Mouse (Mus musculus) hindbrain, embryonic 11.5 days (tissue): ENCODE measurements around the gene Ssr4. TPM values are rescaled to one million over a fixed set of nuclear protein-coding genes. Genes with fewer than 3 reads are reported as not detected.

Experiments
- ATAC-seq: fragments of 200-750 bp; cut with Nextera tagmentation; 2 replicates; pipeline ENCODE4 v1.8.0; 2017; ENCODE audit warnings: mild to moderate bottlenecking, moderate TSS enrichment, moderate library complexity; ENCODE audit not compliant: low FRiP score
- DNase-seq: peaks from one replicate; pipeline ENCODE4 v3.0.0-alpha.2; 2015; ENCODE audit warnings: low spot score
- H3K27ac ChIP-seq: fragments of 300-500 bp; sonication (generic); 2 replicates; pipeline ENCODE4 v1.5.1; 2014; ENCODE audit warnings: mild to moderate bottlenecking, low read depth, low read length
- H3K27me3 ChIP-seq: fragments of 300-500 bp; sonication (generic); 2 replicates; pipeline ENCODE4 v1.6.1; 2014; ENCODE audit warnings: mild to moderate bottlenecking, low read length, moderate library complexity, mixed read lengths; ENCODE audit not compliant: control insufficient read depth, insufficient read depth
- H3K36me3 ChIP-seq: fragments of 300-500 bp; sonication (generic); 2 replicates; pipeline ENCODE4 v1.6.1; 2014; ENCODE audit warnings: mild to moderate bottlenecking, low read length, moderate library complexity, mixed read lengths; ENCODE audit not compliant: control insufficient read depth, insufficient read depth
- H3K4me1 ChIP-seq: fragments of 300-500 bp; sonication (generic); replicated peaks from 2 replicates; pipeline ENCODE4 v1.6.1; 2014; ENCODE audit warnings: low read length, mixed read lengths; ENCODE audit not compliant: control insufficient read depth, insufficient read depth
- H3K4me2 ChIP-seq: fragments of 300-500 bp; sonication (generic); replicated peaks from 2 replicates; pipeline ENCODE4 v1.6.1; 2014; ENCODE audit warnings: mild to moderate bottlenecking, low read depth, low read length
- H3K4me3 ChIP-seq: fragments of 300-500 bp; sonication (generic); 2 replicates; pipeline ENCODE4 v1.5.1; 2014; ENCODE audit warnings: low read depth, low read length
- H3K9ac ChIP-seq: fragments of 300-500 bp; sonication (generic); 2 replicates; pipeline ENCODE4 v1.6.1; 2014; ENCODE audit warnings: low read depth, low read length
- H3K9me3 ChIP-seq: fragments of 300-500 bp; sonication (generic); 2 replicates; pipeline ENCODE4 v1.6.1; 2016; ENCODE audit warnings: low read length; ENCODE audit not compliant: control insufficient read depth
- WGBS: fragments of 180-500 bp; shearing (Covaris S2); extraction: QIAGEN DNeasy Blood & Tissue Kit; methylation state at CpG from one replicate; pipeline ENCODE4 v1.1.7; 2014; 5-methylcytosine and 5-hydroxymethylcytosine counted together
- polyA plus RNA-seq: library from polyadenylated mRNA; unstranded; fragments of >200 nt; fragmentation: Nextera tagmentation; extraction: Ambion mirVana; gene quantifications from 2 replicates; pipeline ENCODE4 v1.2.1, GENCODE M21; 2014

Gene Ssr4
- polyA plus RNA-seq, 1 experiment from 2014 or later = 140 TPM

DNA sequence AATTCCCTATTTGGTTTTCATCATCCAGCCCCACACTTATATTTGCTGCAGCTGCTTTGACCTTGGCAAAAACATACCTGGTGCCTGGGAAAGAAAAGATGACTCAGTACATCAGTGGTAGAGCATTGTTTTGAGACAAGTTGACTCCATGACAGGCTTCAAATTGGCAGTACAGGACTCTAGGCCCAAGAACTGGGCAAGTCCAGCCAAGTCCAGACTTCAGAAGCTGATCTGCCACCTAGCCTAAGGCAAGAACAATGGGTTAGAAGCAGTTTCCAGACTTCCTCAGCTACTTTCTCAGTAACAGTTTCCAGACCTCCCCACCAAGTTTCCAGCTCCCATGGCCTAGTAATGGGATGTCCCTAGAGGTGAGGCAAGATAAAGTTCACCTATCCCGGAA is 48.9 kb downstream of the Ssr4 start:
- H3K9me3 ChIP-seq = no peaks in the 10 kb centered on the region
- H3K27ac ChIP-seq = no peak overlapping the region
- H3K4me3 ChIP-seq = no peak overlapping the region
- ATAC-seq (no peak), DNase-seq (no peak)
- H3K4me2 ChIP-seq = no peak overlapping the region
- no peak overlapping the region for H3K9ac ChIP-seq
- H3K36me3 ChIP-seq = no peaks in the 10 kb centered on the region
- 92% methylated on average over 1 of the region's 1 CpGs for WGBS
- H3K4me1 ChIP-seq = no peaks in the 10 kb centered on the region
- H3K27me3 ChIP-seq = no peaks in the 10 kb centered on the region

DNA sequence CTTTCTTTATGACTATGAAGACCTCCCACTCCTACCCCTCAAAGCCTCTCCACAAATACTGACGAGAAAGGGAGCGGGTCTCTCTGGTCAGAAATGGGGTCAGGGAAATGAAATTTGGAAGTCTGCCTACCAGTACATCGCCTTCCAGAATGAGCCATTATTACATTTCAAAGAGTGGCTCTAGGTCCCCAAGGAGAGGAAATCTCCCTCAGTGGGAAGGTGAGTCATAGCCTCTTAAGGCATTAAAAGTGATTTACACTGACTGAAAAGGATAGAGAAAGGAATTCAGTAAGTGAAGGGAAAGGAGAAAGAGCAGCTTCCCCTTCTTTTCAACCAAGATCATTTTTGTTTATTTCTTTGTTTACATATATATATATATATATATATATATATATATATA is 49.9 kb downstream of the Ssr4 start:
- Histone ChIP-seq H3K36me3 (no peaks in the 10 kb centered on the region), H3K4me3 (no peak overlapping the region), H3K4me2 (no peak overlapping the region), H3K9me3 (no peaks in the 10 kb centered on the region), H3K9ac (no peak overlapping the region), H3K4me1 (no peaks in the 10 kb centered on the region), H3K27ac (no peak overlapping the region), H3K27me3 (no peaks in the 10 kb centered on the region)
- DNase-seq = no peak
- no peak for ATAC-seq
- WGBS = 90% methylated on average over 3 of the region's 3 CpGs

Other genes starting within 250 kb of the Ssr4 start
- gene Dusp9, start 147.6 kb upstream of the Ssr4 start, polyA plus RNA-seq = 3.5 and 4.9 TPM in 2 replicates
- gene Pnck, start 126.9 kb upstream of the Ssr4 start, polyA plus RNA-seq = 14.0 and 15.5 TPM in 2 replicates
- 6.0 and 7.8 TPM in 2 replicates for gene Slc6a8, start 113.9 kb upstream of the Ssr4 start, polyA plus RNA-seq
- 146 and 155 TPM in 2 replicates for gene Bcap31, start 70.9 kb upstream of the Ssr4 start, polyA plus RNA-seq
- 7.6 and 8.7 TPM in 2 replicates for gene Abcd1, start 70.4 kb upstream of the Ssr4 start, polyA plus RNA-seq
- gene Plxnb3, start 29.9 kb upstream of the Ssr4 start, polyA plus RNA-seq = 0.28 TPM in 1 of 2 replicates, not detected in the other
- 1.3 and 1.6 TPM in 2 replicates for gene Srpk3, start 12.6 kb upstream of the Ssr4 start, polyA plus RNA-seq
- gene Idh3g, start 131 bp upstream of the Ssr4 start, polyA plus RNA-seq = 191 and 206 TPM in 2 replicates
- 1.4 and 1.6 TPM in 2 replicates for gene Pdzd4, start 37.9 kb downstream of the Ssr4 start, polyA plus RNA-seq
- gene Avpr2, start 105.1 kb downstream of the Ssr4 start, polyA plus RNA-seq = 0.06 and 0.11 TPM in 2 replicates
- gene L1cam, start 109.1 kb downstream of the Ssr4 start, polyA plus RNA-seq = 26.3 and 35.9 TPM in 2 replicates
- 0.99 and 2.3 TPM in 2 replicates for gene Arhgap4, start 134.8 kb downstream of the Ssr4 start, polyA plus RNA-seq
- 117 and 126 TPM in 2 replicates for gene Naa10, start 134.9 kb downstream of the Ssr4 start, polyA plus RNA-seq
- gene Renbp, start 143.8 kb downstream of the Ssr4 start, polyA plus RNA-seq = 17.5 and 18.7 TPM in 2 replicates
- gene Hcfc1, start 179.3 kb downstream of the Ssr4 start, polyA plus RNA-seq = 72.9 and 77.2 TPM in 2 replicates
- 27.4 and 31.6 TPM in 2 replicates for gene Irak1, start 236.9 kb downstream of the Ssr4 start, polyA plus RNA-seq